Mouse (Mus musculus) heart, postnatal 0 days (tissue): ENCODE measurements around the gene Mrps16. TPM values are rescaled to one million over a fixed set of nuclear protein-coding genes. Genes with fewer than 3 reads are reported as not detected.

Source experiments
- ATAC-seq: fragments of 200-750 bp; cut with Nextera tagmentation; 2 replicates; pipeline ENCODE4 v1.8.0; 2017; ENCODE audit warnings: low read depth, moderate number of reproducible peaks, moderate library complexity; ENCODE audit not compliant: insufficient read depth
- DNase-seq: peaks from one replicate; pipeline ENCODE4 v3.0.0-alpha.2; 2016; ENCODE audit warnings: low spot score
- H3K27ac ChIP-seq: fragments of 300-500 bp; sonication (generic); 2 replicates; pipeline ENCODE4 v1.5.1; 2014; ENCODE audit warnings: low read depth, mild to moderate bottlenecking
- H3K27me3 ChIP-seq: fragments of 300-500 bp; sonication (generic); 2 replicates; pipeline ENCODE4 v1.6.1; 2014; ENCODE audit warnings: low read length, mixed read lengths; ENCODE audit not compliant: control insufficient read depth, insufficient read depth
- H3K36me3 ChIP-seq: fragments of 300-500 bp; sonication (generic); replicated peaks from 2 replicates; pipeline ENCODE4 v1.6.1; 2014; ENCODE audit warnings: low read length, mixed read lengths; ENCODE audit not compliant: control insufficient read depth, insufficient read depth
- H3K4me1 ChIP-seq: fragments of 300-500 bp; sonication (generic); 2 replicates; pipeline ENCODE4 v1.6.1; 2014; ENCODE audit warnings: antibody characterized with exemption; ENCODE audit not compliant: control insufficient read depth, insufficient read depth
- H3K4me2 ChIP-seq: fragments of 300-500 bp; sonication (generic); 2 replicates; pipeline ENCODE4 v1.6.1; 2014; ENCODE audit warnings: low read depth, mild to moderate bottlenecking, low read length, moderate library complexity
- H3K4me3 ChIP-seq: fragments of 300-500 bp; sonication (generic); 2 replicates; pipeline ENCODE4 v1.5.1; 2014; ENCODE audit warnings: low read depth, low read length
- H3K9ac ChIP-seq: fragments of 300-500 bp; sonication (generic); replicated peaks from 2 replicates; pipeline ENCODE4 v1.6.1; 2014; ENCODE audit warnings: low read depth, low read length, mixed read lengths
- H3K9me3 ChIP-seq: fragments of 300-500 bp; sonication (generic); replicated peaks from 2 replicates; pipeline ENCODE4 v1.6.1; 2016; ENCODE audit warnings: low read length; ENCODE audit not compliant: control insufficient read depth
- CTCF ChIP-seq: IDR thresholded peaks from 2 replicates; pipeline ENCODE4 v1.5.1; 2016; ENCODE audit warnings: antibody characterized with exemption, control low read depth, low read depth
- EP300 ChIP-seq: IDR thresholded peaks from 2 replicates; pipeline ENCODE4 v1.6.1; 2016; ENCODE audit warnings: antibody characterized with exemption, low read depth
- WGBS: fragments of 180-500 bp; shearing (Covaris S2); extraction: QIAGEN DNeasy Blood & Tissue Kit; methylation state at CpG from one replicate; pipeline ENCODE4 v1.1.7; 2014; 5-methylcytosine and 5-hydroxymethylcytosine counted together
- polyA plus RNA-seq: library from polyadenylated mRNA; unstranded; fragments of >200 nt; fragmentation: Nextera tagmentation; extraction: Ambion mirVana; gene quantifications from 2 replicates; pipeline ENCODE4 v1.2.1, GENCODE M21; 2015
- total RNA-seq: library from RNA; depleted of rRNA; stranded (reverse); fragments of >200 nt; gene quantifications from 2 replicates; pipeline ENCODE4 v1.2.3, GENCODE M21; 2014; ENCODE audit warnings: low replicate concordance

The Mrps16 gene
- total and polyA plus RNA-seq, 2 experiments from 2014 or later = 79.3 to 122 TPM

DNA sequence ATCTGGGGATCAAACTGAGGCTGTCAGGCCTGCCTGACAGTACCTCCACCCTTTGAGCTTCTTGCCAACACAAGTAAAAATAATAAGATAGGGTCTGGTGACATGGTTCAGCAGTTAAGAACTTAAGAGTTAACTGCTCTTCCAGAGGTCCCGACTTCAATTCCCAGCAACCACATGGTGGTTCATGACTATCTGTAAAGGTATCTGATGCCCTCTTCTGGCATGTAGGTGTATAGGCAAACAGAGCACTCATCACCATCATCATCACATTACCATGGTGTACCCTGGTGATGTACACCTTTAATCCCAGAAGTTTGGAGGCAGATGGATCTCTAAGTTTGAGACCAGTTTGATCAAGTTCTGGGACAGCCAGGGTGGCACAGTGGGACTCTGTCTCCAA lies 35.2 kb upstream of the Mrps16 start:
- Histone ChIP-seq H3K4me2 (no peak overlapping the region), H3K9ac (no peak overlapping the region), H3K4me3 (no peak overlapping the region), H3K27me3 (no peaks in the 10 kb centered on the region), H3K27ac (no peak overlapping the region), H3K9me3 (no peaks in the 10 kb centered on the region), H3K36me3 (no peaks in the 10 kb centered on the region), H3K4me1 (no peaks in the 10 kb centered on the region)
- no peak for DNase-seq
- WGBS = 28% methylated on average over 1 of the region's 1 CpGs
- TF ChIP-seq EP300 = no peak
- no peak for TF ChIP-seq CTCF
- ATAC-seq = no peak

GRCm38 (mm10) chr14:20423046-20423445 lies 29.6 kb upstream of the Mrps16 start:
- no peak overlapping the region for H3K27ac ChIP-seq
- no peak overlapping the region for H3K4me3 ChIP-seq
- H3K36me3 ChIP-seq = no peaks in the 10 kb centered on the region
- no peak overlapping the region for H3K4me2 ChIP-seq
- H3K4me1 ChIP-seq = no peaks in the 10 kb centered on the region
- DNase-seq = no peak
- no peak for TF ChIP-seq CTCF
- no peak for TF ChIP-seq EP300
- H3K27me3 ChIP-seq = no peaks in the 10 kb centered on the region
- H3K9ac ChIP-seq = no peak overlapping the region
- 85% methylated on average over 6 of the region's 6 CpGs for WGBS
- ATAC-seq = no peak
- H3K9me3 ChIP-seq = no peaks in the 10 kb centered on the region

- no peak overlapping the region for H3K4me2 ChIP-seq
- no peaks in the 10 kb centered on the region for H3K9me3 ChIP-seq
- H3K27me3 ChIP-seq = no peaks in the 10 kb centered on the region
- DNase-seq (peak; percentile 54), ATAC-seq (0 out of 2 replicates have a peak, but pooled peaks have one; percentile 57)
- WGBS = 24% methylated on average over 7 of the region's 7 CpGs
- no peak overlapping the region for H3K4me3 ChIP-seq
- H3K36me3 ChIP-seq = no peaks in the 10 kb centered on the region
- TF ChIP-seq EP300 = no peak
- TF ChIP-seq CTCF = no peak
- H3K27ac ChIP-seq = no peak overlapping the region
- no peak overlapping the region for H3K9ac ChIP-seq
- H3K4me1 ChIP-seq = no peaks in the 10 kb centered on the region
Observed at GRCm38 (mm10) chr14:20422257-20422656, 28.8 kb upstream of the Mrps16 start.

- no peak for DNase-seq
- no peak for ATAC-seq
- 44% methylated on average over 1 of the region's 1 CpGs for WGBS
Observed at GRCm38 (mm10) chr14:20400071-20400470, 6.6 kb upstream of the Mrps16 start.

GRCm38 (mm10) chr14:20398864-20399263 lies 5.4 kb upstream of the Mrps16 start:
- no peaks in the 10 kb centered on the region for H3K4me1 ChIP-seq
- H3K9me3 ChIP-seq = no peaks in the 10 kb centered on the region
- TF ChIP-seq EP300 = no peak
- peak; percentile 40 for TF ChIP-seq CTCF
- H3K27ac ChIP-seq = no peak overlapping the region
- no peak overlapping the region for H3K9ac ChIP-seq
- H3K36me3 ChIP-seq = no peaks in the 10 kb centered on the region
- no peak for DNase-seq
- WGBS = 37% methylated on average over 4 of the region's 4 CpGs
- H3K4me3 ChIP-seq = no peak overlapping the region
- no peaks in the 10 kb centered on the region for H3K27me3 ChIP-seq
- no peak overlapping the region for H3K4me2 ChIP-seq
- no peak for ATAC-seq

More at GRCm38 (mm10) chr14:20400071-20400470, 6.6 kb upstream of the Mrps16 start:
- Histone ChIP-seq H3K27me3 (no peaks in the 10 kb centered on the region), H3K36me3 (no peaks in the 10 kb centered on the region), H3K9me3 (no peaks in the 10 kb centered on the region), H3K4me2 (no peak overlapping the region), H3K4me1 (no peaks in the 10 kb centered on the region), H3K27ac (no peak overlapping the region), H3K9ac (no peak overlapping the region), H3K4me3 (no peak overlapping the region)
- TF ChIP-seq CTCF (peak; percentile 56), EP300 (no peak)

- Histone ChIP-seq H3K4me1 (0 out of 2 replicates have a peak, but pooled peaks cover 4% of the 10 kb centered on the region), H3K27me3 (no peaks in the 10 kb centered on the region), H3K4me2 (no peak overlapping the region), H3K27ac (no peak overlapping the region), H3K36me3 (no peaks in the 10 kb centered on the region), H3K4me3 (no peak overlapping the region), H3K9ac (no peak overlapping the region), H3K9me3 (no peaks in the 10 kb centered on the region)
- 70% methylated on average over 9 of the region's 9 CpGs for WGBS
- DNase-seq (no peak), ATAC-seq (no peak)
- TF ChIP-seq EP300 (no peak), CTCF (no peak)
Observed at GRCm38 (mm10) chr14:20397220-20397619, 3.8 kb upstream of the Mrps16 start.
